Mouse (Mus musculus) myocyte (in vitro differentiated cells): ENCODE data around the gene Upp2. TPM values are rescaled to one million over a fixed set of nuclear protein-coding genes. Genes with fewer than 3 reads are reported as not detected.

Experiments used
- H3K27me3 ChIP-seq: one replicate; pipeline ENCODE4 v1.6.1; 2011; ENCODE audit not compliant: control insufficient read depth, insufficient read depth, insufficient read length
- H3K36me3 ChIP-seq: one replicate; pipeline ENCODE4 v1.6.1; 2011; ENCODE audit not compliant: control insufficient read depth, insufficient read depth
- H3K4me2 ChIP-seq: one replicate; pipeline ENCODE4 v1.6.1; 2011; ENCODE audit warnings: low read depth, control low read depth
- H3K4me3 ChIP-seq: one replicate; pipeline ENCODE4 v1.5.1; 2011; ENCODE audit warnings: mild to moderate bottlenecking, control low read depth, moderate library complexity
- H3K79me2 ChIP-seq: one replicate; pipeline ENCODE4 v1.6.1; 2011; ENCODE audit not compliant: control insufficient read depth, insufficient read depth
- H3ac ChIP-seq: one replicate; pipeline ENCODE4 v1.6.1; 2011; ENCODE audit not compliant: control insufficient read depth, insufficient read length
- CEBPB ChIP-seq: IDR thresholded peaks from 2 replicates; pipeline ENCODE4 v1.6.1; 2011; ENCODE audit warnings: mild to moderate bottlenecking, moderate library complexity; ENCODE audit not compliant: poor library complexity, insufficient read depth, severe bottlenecking
- E2F4 ChIP-seq: IDR thresholded peaks from one replicate; pipeline ENCODE4 v1.6.1; 2011; ENCODE audit warnings: mild to moderate bottlenecking, control low read depth, moderate library complexity; ENCODE audit not compliant: insufficient read depth
- MAX ChIP-seq: IDR thresholded peaks from one replicate; pipeline ENCODE4 v1.6.1; 2011; ENCODE audit warnings: low read depth, mild to moderate bottlenecking, control low read depth
- MYOD1 ChIP-seq, 3 experiments: IDR thresholded peaks; one replicate each; pipeline ENCODE4 v1.6.1; 2011; ENCODE audit warnings: control low read depth in 2 of 3, low read depth in 2 of 3, mild to moderate bottlenecking in 2 of 3, moderate library complexity in 1 of 3; ENCODE audit not compliant: insufficient read length in 2 of 3, control insufficient read depth in 1 of 3
- MYOG ChIP-seq, 3 experiments: IDR thresholded peaks; one replicate each; pipeline ENCODE4 v1.6.1; 2011; ENCODE audit warnings: control low read depth in 2 of 3, low read depth in 2 of 3, mild to moderate bottlenecking in 2 of 3; ENCODE audit not compliant: insufficient read length in 2 of 3, control insufficient read depth in 1 of 3, insufficient read depth in 1 of 3
- POLR2A ChIP-seq: IDR thresholded peaks from one replicate; pipeline ENCODE4 v1.6.1; 2011; ENCODE audit warnings: low read depth, mild to moderate bottlenecking, control low read depth, moderate library complexity; ENCODE audit not compliant: insufficient read length
- POLR2AphosphoS2 ChIP-seq: IDR thresholded peaks from one replicate; pipeline ENCODE4 v1.6.1; 2011; ENCODE audit warnings: low read depth, control low read depth; ENCODE audit not compliant: insufficient read length
- REST ChIP-seq: IDR thresholded peaks from one replicate; pipeline ENCODE4 v1.6.1; 2011; ENCODE audit warnings: mild to moderate bottlenecking, control low read depth, moderate library complexity; ENCODE audit not compliant: insufficient read depth, insufficient read length
- SRF ChIP-seq: IDR thresholded peaks from one replicate; pipeline ENCODE4 v1.6.1; 2011; ENCODE audit warnings: low read depth; ENCODE audit not compliant: control insufficient read depth, insufficient read length
- TCF12 ChIP-seq: IDR thresholded peaks from one replicate; pipeline ENCODE4 v1.6.1; 2011; ENCODE audit warnings: mild to moderate bottlenecking, control low read depth; ENCODE audit not compliant: poor library complexity, insufficient read depth, severe bottlenecking
- TCF3 ChIP-seq: IDR thresholded peaks from one replicate; pipeline ENCODE4 v1.6.1; 2011; ENCODE audit warnings: low read depth, control low read depth; ENCODE audit not compliant: insufficient read length
- USF1 ChIP-seq: IDR thresholded peaks from one replicate; pipeline ENCODE4 v1.6.1; 2011; ENCODE audit warnings: low read depth, mild to moderate bottlenecking, control low read depth, moderate library complexity
- polyA plus RNA-seq: library from polyadenylated mRNA; unstranded; fragments of >200 nt; fragmentation: generic; extraction: Trizol; gene quantifications from one replicate; pipeline ENCODE4 v1.2.1, GENCODE M21; 2012; ENCODE audit warnings: missing spikeins

Gene Upp2
- polyA plus RNA-seq, 1 experiment = 8.3 TPM

DNA sequence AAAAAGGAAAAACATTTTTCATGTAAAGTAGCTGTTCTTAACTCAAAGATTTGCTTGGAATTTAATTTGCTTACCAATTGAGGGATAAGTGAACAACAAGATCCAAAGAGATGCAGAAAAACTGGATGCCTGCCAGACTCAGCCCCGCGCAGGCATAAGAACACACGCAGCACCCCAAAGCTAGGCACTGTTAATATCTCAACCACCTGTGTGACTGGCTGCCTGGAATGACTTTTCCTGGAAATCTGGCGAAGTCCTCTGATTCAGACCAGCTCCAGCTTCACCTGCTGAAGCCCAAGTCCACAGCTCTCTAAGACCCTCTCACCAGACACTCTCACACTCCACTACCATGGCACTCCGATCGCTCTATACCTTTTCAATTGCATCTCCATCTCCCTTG lies 42.7 kb upstream of the Upp2 start:
- TF ChIP-seq USF1 (no peak), SRF (no peak), TCF12 (no peak)
- Histone ChIP-seq H3K4me2 (no peak overlapping the region), H3K36me3 (no peaks in the 10 kb centered on the region), H3K79me2 (peaks cover 99% of the 10 kb centered on the region), H3K27me3 (no peaks in the 10 kb centered on the region), H3ac (no peak overlapping the region), H3K4me3 (no peak overlapping the region)

GRCm38 (mm10) chr2:58527786-58528185 lies 39.3 kb upstream of the Upp2 start:
- no peak for TF ChIP-seq USF1
- no peak for TF ChIP-seq TCF3
- TF ChIP-seq MYOG (IDR thresholded peaks at IDR 0.05; ENCODE audit: control insufficient read depth in 1 of 3, insufficient read depth in 1 of 3, insufficient read length in 2 of 3, low read depth in 2 of 3) = no peak
- TF ChIP-seq MAX = no peak
- TF ChIP-seq MYOD1 (IDR thresholded peaks at IDR 0.05; ENCODE audit: control insufficient read depth in 1 of 3, insufficient read length in 2 of 3, low read depth in 2 of 3) = no peak
- no peak for TF ChIP-seq E2F4
- no peak for TF ChIP-seq SRF
- Histone ChIP-seq H3K4me2 (no peak overlapping the region), H3K36me3 (no peaks in the 10 kb centered on the region), H3ac (no peak overlapping the region), H3K27me3 (no peaks in the 10 kb centered on the region), H3K4me3 (no peak overlapping the region), H3K79me2 (peaks cover 99% of the 10 kb centered on the region)

DNA sequence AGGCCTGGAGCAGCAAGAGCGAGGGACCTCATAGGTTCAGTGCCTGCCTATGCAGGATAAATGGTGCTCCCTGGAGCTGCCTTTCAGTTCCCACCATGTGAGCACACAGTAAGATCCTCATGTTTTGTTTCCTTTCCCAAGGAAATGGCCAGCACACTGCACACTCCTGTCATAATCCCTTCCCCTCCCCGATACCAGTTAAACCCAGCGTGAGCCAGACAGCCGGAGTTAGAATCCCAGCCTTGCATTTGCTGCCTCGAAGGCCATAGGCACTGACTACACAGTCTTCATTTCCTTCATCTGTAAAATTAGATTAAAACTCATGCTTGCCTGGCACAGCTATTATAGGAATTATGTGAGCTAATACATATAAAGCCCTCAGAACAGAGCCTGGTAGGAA lies 37.7 kb upstream of the Upp2 start:
- H3K4me3 ChIP-seq = no peak overlapping the region
- H3K4me2 ChIP-seq = no peak overlapping the region
- H3K27me3 ChIP-seq = no peaks in the 10 kb centered on the region
- H3ac ChIP-seq = no peak overlapping the region
- TF ChIP-seq USF1 (no peak), CEBPB (no peak), POLR2AphosphoS2 (no peak), MYOG (IDR thresholded peaks at IDR 0.05; ENCODE audit: control insufficient read depth in 1 of 3, insufficient read depth in 1 of 3, insufficient read length in 2 of 3, low read depth in 2 of 3) (no peak), REST (no peak), MYOD1 (IDR thresholded peaks at IDR 0.05; ENCODE audit: control insufficient read depth in 1 of 3, insufficient read length in 2 of 3, low read depth in 2 of 3) (no peak), SRF (no peak)
- no peaks in the 10 kb centered on the region for H3K36me3 ChIP-seq
- peaks cover 97% of the 10 kb centered on the region for H3K79me2 ChIP-seq

DNA sequence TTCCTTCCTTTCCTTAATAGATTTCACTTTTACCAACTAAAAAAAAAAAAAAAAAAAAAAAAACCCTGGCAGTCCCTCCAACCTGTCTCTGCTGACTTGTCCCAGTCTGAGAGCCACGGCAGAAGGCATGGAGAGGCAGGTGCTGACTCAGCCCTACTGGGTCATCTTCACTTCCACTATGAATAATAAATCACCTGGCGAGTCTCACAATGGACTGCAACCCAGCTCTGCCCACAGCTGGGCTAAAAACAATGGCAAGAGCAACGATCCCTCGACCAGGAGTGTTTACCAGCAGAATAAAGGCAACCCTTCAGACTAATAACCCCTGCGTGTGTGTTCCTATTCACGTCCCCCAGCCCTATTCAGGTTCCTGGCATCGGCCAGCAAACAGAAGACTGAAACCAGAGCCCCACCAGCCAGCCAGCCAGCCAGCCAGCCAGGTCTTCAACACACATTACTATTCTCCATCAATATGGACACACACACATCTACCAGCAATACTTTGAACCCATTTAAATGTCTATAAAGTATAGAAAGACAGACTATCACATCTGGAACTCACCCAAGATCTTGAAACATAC lies 37.1 kb upstream of the Upp2 start:
- no peak overlapping the region for H3K4me3 ChIP-seq
- H3K4me2 ChIP-seq = no peak overlapping the region
- H3ac ChIP-seq = no peak overlapping the region
- no peaks in the 10 kb centered on the region for H3K27me3 ChIP-seq
- no peaks in the 10 kb centered on the region for H3K36me3 ChIP-seq
- peaks cover 97% of the 10 kb centered on the region for H3K79me2 ChIP-seq
- TF ChIP-seq MYOG (IDR thresholded peaks at IDR 0.05; ENCODE audit: control insufficient read depth in 1 of 3, insufficient read depth in 1 of 3, insufficient read length in 2 of 3, low read depth in 2 of 3) (no peak), TCF12 (no peak), POLR2A (no peak), SRF (no peak), CEBPB (no peak), USF1 (no peak), E2F4 (no peak), REST (no peak), TCF3 (no peak), MYOD1 (IDR thresholded peaks at IDR 0.05; ENCODE audit: control insufficient read depth in 1 of 3, insufficient read length in 2 of 3, low read depth in 2 of 3) (no peak), POLR2AphosphoS2 (no peak), MAX (no peak)

DNA sequence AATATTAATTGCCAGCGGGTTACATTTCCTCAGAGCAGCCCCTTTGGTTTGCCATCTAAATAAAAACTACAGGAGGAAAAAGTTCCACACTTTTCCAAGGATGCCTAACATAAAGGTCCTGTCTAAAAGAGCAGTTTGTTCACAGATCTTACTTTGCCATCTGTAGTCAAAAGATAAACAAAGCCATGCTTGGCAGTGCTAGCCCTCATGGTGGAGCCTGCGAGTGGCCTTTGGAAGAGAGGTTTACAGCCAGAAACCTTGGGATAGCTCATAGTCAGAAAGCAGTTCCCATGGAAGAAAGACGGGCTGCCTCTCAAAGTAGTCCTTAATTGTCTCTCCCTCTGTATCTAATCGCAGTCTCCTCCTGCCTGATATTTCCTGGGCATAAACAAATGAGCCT lies 36.6 kb upstream of the Upp2 start:
- H3K4me3 ChIP-seq = no peak overlapping the region
- H3K4me2 ChIP-seq = no peak overlapping the region
- no peaks in the 10 kb centered on the region for H3K27me3 ChIP-seq
- H3K36me3 ChIP-seq = peaks cover under 1% of the 10 kb centered on the region
- no peak overlapping the region for H3ac ChIP-seq
- peaks cover 97% of the 10 kb centered on the region for H3K79me2 ChIP-seq
- TF ChIP-seq POLR2AphosphoS2 (no peak), TCF12 (no peak)
